Mouse (Mus musculus): ENCODE data around the gene Atat1. TPM values are rescaled to one million over a fixed set of nuclear protein-coding genes. Genes with fewer than 3 reads are reported as not detected.
"Not testable (repeated sequence)": the region's sequence is repeated elsewhere in the genome, so short reads cannot be mapped to it uniquely, and the experiment has no call there.

Gene Atat1
- total RNA-seq (2015), result 6.0 and 8.8 TPM in 2 replicates
- 4.6 and 10.7 TPM in 2 replicates for total RNA-seq (2017)

DNA sequence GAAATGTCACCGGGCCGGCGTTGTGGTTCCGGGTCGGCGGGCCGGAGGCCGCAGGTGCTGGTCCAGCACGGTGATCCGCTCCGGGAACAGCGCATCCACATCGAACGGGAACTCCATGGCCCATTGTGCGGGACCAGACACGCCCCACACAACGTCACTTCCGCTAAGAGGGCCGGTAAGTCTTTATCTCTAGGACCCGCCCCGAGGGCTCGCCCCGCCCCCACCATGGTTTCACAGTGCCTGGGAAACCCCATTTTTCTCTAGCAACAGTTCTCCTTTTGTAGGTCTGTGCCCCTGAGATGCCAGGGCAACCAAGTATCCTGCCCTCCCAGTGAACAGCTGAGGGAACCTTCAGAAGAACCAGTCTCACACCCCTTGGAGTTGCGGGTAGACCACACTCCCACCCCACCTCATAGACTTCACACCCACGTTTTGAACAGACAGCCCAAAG, at the start of gene Atat1:
TSS of gene Atat1 (minus strand) at position 157 of the 451 bp plus-strand sequence.
- ATAC-seq (replicated peaks; ENCODE audit: poor library complexity), result peak; percentile 97

- ATAC-seq (replicated peaks; ENCODE audit: poor library complexity), result no peak
Observed at GRCm38 (mm10) chr17:35958533-35959223, 48.8 kb upstream of the Atat1 start.

DNA sequence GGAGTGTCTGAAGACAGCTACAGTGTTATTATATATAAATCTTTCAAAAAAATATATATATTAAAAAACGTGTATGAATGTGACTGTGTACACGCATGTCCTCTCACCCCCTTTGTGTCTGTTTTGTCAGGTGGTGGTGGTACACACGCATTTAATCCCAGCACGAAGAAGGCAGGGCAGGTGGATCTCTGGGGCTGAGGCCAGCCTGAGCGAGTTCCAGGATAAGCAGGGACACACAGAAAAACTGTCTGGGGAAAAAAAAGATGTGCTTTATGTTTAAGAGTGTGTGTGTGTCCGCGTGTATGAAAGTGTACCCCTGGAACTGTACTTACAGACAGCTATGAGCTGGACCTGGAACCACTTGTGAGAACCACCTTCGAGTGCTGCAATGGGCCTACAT, 44.8 kb upstream of the Atat1 start:
- ATAC-seq (replicated peaks; ENCODE audit: poor library complexity), result no peak

- ATAC-seq (replicated peaks; ENCODE audit: poor library complexity), result not testable (repeated sequence)
Observed at GRCm38 (mm10) chr17:35952559-35952958, 42.7 kb upstream of the Atat1 start.

- not testable (repeated sequence) for ATAC-seq (replicated peaks; ENCODE audit: poor library complexity)
Observed at GRCm38 (mm10) chr17:35950946-35951345, 41.1 kb upstream of the Atat1 start.

DNA sequence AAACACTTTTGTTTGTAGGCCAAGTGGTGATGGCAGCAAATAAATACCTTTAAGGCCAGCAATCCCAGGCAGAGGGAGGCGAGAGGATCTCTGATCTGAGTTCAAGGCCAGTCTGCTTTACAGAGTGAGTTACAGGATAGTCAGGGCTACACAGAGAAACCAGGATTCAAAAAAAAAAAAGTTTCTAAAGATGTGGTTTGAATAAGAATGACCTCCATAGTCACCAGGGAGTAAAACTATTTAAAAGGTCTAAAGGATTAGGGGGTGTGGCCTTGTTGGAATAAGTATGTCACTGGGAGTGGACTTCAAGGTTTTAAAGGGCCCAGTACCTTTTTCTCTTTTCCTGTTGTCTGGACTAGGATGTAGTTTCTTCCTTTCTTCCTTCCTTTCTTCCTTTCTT, 30.1 kb upstream of the Atat1 start:
- ATAC-seq (replicated peaks; ENCODE audit: poor library complexity), result no peak

GRCm38 (mm10) chr17:35939108-35939507, 29.2 kb upstream of the Atat1 start:
- ATAC-seq (replicated peaks; ENCODE audit: poor library complexity), result no peak

GRCm38 (mm10) chr17:35937700-35938348, 27.9 kb upstream of the Atat1 start:
- peak; percentile 98 for ATAC-seq (replicated peaks; ENCODE audit: poor library complexity)

- peak; percentile 64 for ATAC-seq (replicated peaks; ENCODE audit: poor library complexity)
Observed at GRCm38 (mm10) chr17:35935763-35936162, 25.9 kb upstream of the Atat1 start.

- ATAC-seq (replicated peaks; ENCODE audit: poor library complexity), result no peak
Observed at GRCm38 (mm10) chr17:35932608-35933007, 22.7 kb upstream of the Atat1 start.

DNA sequence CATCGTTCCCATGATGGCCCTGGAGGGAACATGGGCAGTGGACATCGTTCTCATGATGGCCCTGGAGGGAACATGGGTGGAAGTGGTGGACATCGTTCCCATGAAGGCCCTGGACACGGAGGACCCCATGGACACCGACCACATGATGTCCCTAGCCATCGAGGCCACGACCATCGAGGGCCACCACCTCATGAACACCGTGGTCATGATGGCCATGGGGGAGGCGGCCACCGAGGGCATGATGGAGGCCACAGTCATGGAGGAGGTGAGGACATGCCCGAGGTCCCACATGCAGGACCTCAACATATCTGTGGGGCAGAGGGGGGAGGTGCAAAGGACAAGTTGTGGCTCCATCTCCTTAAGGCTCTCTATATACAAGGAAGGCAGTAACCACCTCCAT, 20.8 kb upstream of the Atat1 start:
- no peak for ATAC-seq (replicated peaks; ENCODE audit: poor library complexity)

- ATAC-seq (replicated peaks; ENCODE audit: poor library complexity), result no peak
Observed at GRCm38 (mm10) chr17:35929534-35929933, 19.7 kb upstream of the Atat1 start.

- ATAC-seq (replicated peaks; ENCODE audit: poor library complexity), result peak; percentile 83
Observed at GRCm38 (mm10) chr17:35927471-35927870, 17.6 kb upstream of the Atat1 start.

DNA sequence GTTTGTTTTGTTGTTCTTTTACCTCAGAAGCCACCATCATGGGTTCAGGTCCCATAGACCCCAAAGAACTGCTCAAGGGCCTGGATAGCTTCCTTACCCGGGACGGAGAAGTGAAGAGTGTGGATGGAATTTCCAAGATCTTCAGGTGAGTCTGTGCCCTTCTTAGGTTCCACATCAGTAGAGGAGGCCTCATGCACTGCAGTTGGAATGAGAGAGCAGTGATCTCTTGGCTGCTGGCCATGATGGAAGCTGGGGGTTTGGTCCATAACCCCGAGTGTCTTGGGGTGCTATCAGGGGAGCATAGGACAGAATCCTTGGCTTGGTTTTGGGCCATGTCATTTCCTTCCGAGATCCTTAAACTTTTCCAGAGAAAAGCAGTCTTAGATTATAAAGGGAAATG, 13.4 kb upstream of the Atat1 start:
- ATAC-seq (replicated peaks; ENCODE audit: poor library complexity), result no peak

- ATAC-seq (replicated peaks; ENCODE audit: poor library complexity), result no peak
Observed at GRCm38 (mm10) chr17:35922566-35922965, 12.7 kb upstream of the Atat1 start.

GRCm38 (mm10) chr17:35921710-35922109, 11.8 kb upstream of the Atat1 start:
- ATAC-seq (replicated peaks; ENCODE audit: poor library complexity), result no peak

DNA sequence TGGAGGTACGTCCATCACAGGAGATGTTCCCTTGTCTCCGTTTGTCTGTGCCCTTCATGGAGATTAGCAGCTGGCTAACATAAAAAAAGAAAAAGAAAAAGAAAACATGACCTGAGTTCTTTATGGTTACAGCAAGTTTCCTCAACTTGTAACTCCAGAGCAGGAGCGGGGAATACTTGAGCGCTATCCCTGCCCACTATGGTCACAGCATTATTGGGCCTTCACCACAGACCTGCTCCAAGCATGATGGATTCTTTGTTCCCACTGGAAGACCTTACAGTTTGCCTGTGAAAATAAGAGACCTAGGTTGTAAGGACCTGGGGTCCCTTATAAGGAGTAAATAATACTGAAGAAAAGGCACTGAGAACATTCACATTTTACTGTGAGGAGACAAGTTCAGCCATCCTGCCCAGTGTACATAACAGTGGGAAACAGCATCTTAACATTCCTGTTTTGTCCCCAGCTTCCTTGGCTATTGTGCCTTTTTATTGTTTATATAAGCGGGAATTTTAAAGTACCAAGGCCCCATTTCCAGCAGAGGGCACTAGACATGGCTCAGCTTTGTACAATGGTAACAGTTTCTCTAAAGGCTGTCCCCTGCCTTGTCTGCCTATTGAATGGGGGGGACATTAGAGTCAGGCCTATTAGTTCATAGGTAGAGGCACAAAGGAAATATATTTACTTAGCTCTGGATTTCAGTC, 11.1 kb upstream of the Atat1 start:
- ATAC-seq (replicated peaks; ENCODE audit: poor library complexity), result no peak

DNA sequence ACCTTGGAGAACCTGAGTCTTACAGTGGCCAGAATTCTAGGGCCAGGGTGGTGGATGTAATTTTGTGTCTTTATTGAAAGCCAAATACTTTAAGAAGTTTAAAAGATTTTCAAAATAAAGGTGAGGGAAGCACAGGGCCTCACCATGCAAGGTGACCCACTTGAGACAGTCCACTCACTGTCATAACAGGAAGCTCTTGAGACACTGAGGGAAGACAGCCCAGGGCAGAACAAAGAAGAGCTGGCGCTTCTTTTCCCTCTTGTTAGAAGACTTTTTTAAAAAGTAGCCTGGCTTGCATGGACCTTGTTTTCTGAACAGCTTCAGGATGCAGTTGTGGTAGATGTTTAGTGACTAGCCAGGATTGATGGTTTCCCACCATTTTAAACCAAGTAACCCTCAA, 10.5 kb upstream of the Atat1 start:
- ATAC-seq (replicated peaks; ENCODE audit: poor library complexity), result no peak

GRCm38 (mm10) chr17:35919864-35920301, 10.0 kb upstream of the Atat1 start:
- peak; percentile 5; the same call in 1 of the 2 replicates for ATAC-seq (replicated peaks; ENCODE audit: poor library complexity)

DNA sequence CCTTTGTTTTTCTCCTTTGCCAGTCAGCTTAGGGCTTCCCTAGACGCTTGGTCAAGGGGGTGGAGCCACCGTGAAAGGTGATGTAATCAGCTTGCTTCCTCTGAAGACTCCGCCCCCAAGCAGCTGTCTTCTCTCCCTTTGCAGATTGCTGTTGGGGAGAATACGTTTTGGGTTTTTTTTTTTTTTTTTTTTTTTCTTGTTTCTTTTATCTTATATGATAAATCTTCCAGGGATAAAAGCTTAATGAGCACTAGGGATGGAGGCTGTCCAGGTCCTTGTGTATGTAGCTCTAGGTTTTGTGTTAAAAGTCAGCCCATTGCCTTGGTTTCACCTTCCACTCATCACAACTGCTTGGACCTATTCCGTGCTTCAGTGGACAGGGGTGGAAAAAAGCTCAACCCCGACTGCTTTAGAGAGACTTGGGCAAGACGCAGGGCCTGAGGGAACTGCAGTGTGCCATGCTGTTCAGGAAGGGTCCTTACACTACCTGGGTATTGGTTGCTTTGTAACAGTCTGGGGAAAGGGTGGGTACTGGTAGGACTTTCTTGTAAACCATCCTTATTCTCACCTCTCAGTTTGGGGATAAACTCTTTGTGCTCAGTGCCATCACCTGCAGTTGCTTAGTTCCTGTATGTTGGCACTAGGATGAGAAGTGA, 9.3 kb upstream of the Atat1 start:
- ATAC-seq (replicated peaks; ENCODE audit: poor library complexity), result peak; percentile 45
